Mouse (Mus musculus): Measurements from ENCODE around the gene Cenpf. TPM values are rescaled to one million over a fixed set of nuclear protein-coding genes. Genes with fewer than 3 reads are reported as not detected.
"Not testable (repeated sequence)": the region's sequence is repeated elsewhere in the genome, so short reads cannot be mapped to it uniquely, and the experiment has no call there.

The Cenpf gene
- total RNA-seq, 4 experiments from 2014 or later: 0.70 to 2.7 (median 1.3) TPM

- DNase-seq: not testable (repeated sequence)
These were observed 4.6 kb upstream of the Cenpf start for GRCm38 (mm10) chr1:189692442-189692841.

- DNase-seq: no peak
These were observed 1.4 kb upstream of the Cenpf start for GRCm38 (mm10) chr1:189689050-189689833.

- DNase-seq: no peak
These were observed 483 bp upstream of the Cenpf start for GRCm38 (mm10) chr1:189688388-189688750.

- no peak for DNase-seq
These were observed 1.9 kb downstream of the Cenpf start for GRCm38 (mm10) chr1:189686025-189686424.

- DNase-seq: no peak
These were observed 3.0 kb downstream of the Cenpf start for GRCm38 (mm10) chr1:189684786-189685415.

- DNase-seq: no peak
These were observed 8.3 kb downstream of the Cenpf start for GRCm38 (mm10) chr1:189679555-189679954.

- DNase-seq: no peak
These were observed 11.9 kb downstream of the Cenpf start for GRCm38 (mm10) chr1:189675953-189676352.

GRCm38 (mm10) chr1:189675421-189675820, 12.5 kb downstream of the Cenpf start:
- DNase-seq: no peak

GRCm38 (mm10) chr1:189665966-189666365, 21.9 kb downstream of the Cenpf start:
- DNase-seq: no peak

GRCm38 (mm10) chr1:189664873-189665144, 23.1 kb downstream of the Cenpf start:
- DNase-seq: no peak

- no peak for DNase-seq
These were observed 23.6 kb downstream of the Cenpf start for GRCm38 (mm10) chr1:189664061-189664872.

GRCm38 (mm10) chr1:189663437-189663836, 24.4 kb downstream of the Cenpf start:
- no peak for DNase-seq

- no peak for DNase-seq
These were observed 26.0 kb downstream of the Cenpf start for GRCm38 (mm10) chr1:189661856-189662255.

- peak; percentile 28 for DNase-seq
These were observed 30.5 kb downstream of the Cenpf start for GRCm38 (mm10) chr1:189657406-189657805.

- peak; percentile 7 for DNase-seq
These were observed 34.1 kb downstream of the Cenpf start for GRCm38 (mm10) chr1:189653746-189654145.

- no peak for DNase-seq
These were observed 41.3 kb downstream of the Cenpf start for GRCm38 (mm10) chr1:189646597-189646996.

GRCm38 (mm10) chr1:189645371-189645770, 42.5 kb downstream of the Cenpf start:
- DNase-seq: no peak

- DNase-seq: no peak
These were observed 43.1 kb downstream of the Cenpf start for GRCm38 (mm10) chr1:189644700-189645345.

GRCm38 (mm10) chr1:189639581-189639980, 48.3 kb downstream of the Cenpf start:
- no peak for DNase-seq

- no peak for DNase-seq
These were observed 54.1 kb downstream of the Cenpf start for GRCm38 (mm10) chr1:189633791-189634190.

- no peak for DNase-seq
These were observed 55.8 kb downstream of the Cenpf start for GRCm38 (mm10) chr1:189631906-189632675.

GRCm38 (mm10) chr1:189630026-189630425, 57.9 kb downstream of the Cenpf start:
- no peak for DNase-seq
